In genomic region chr19:55688585-55688984, GRCm38 (mm10) we compare ENCODE assay signal across 23 mouse cellular contexts. TPM values are rescaled to one million over a fixed set of nuclear protein-coding genes. Genes with fewer than 3 reads are reported as not detected.
DNase-seq lines count a peak whose midpoint lies in the region; ATAC-seq and TF ChIP-seq lines count a peak whose summit lies in the region.
"Had no signal": no experiment of that assay in that cellular context is flagged by ENCODE, and none has a peak within 500 bp of the region (broad histone marks: within the 10 kb centered on the region; RNA-seq: fewer than 3 reads in every experiment).

No protein-coding gene starts in this region.

- TF ChIP-seq EP300 in liver, postnatal 0 days (IDR thresholded peaks at IDR 0.05; ENCODE audit: low read depth): no peak

- H3K36me3 ChIP-seq in liver, postnatal 0 days (replicated peaks; ENCODE audit: insufficient read depth, low read length): no peaks in the 10 kb centered on the region
- H3K36me3 ChIP-seq: embryonic facial prominence, embryonic 10.5 days; limb, embryonic 12.5 days; liver, embryonic 13.5 days had no signal

- ATAC-seq in liver, postnatal 0 days: no peak
- ATAC-seq: forebrain, embryonic 14.5 days; hindbrain, postnatal 0 days; lung, postnatal 0 days had no signal

- no peak overlapping the region for H3K4me3 ChIP-seq in liver, postnatal 0 days (ENCODE audit: low read depth, low read length)
- H3K4me3 ChIP-seq: embryonic facial prominence, embryonic 10.5 days; layer of hippocampus, adult 2 months; limb, embryonic 12.5 days; liver, embryonic 13.5 days had no signal

- no peaks in the 10 kb centered on the region for H3K27me3 ChIP-seq in liver, postnatal 0 days (ENCODE audit: insufficient read depth, low read length)

- TF ChIP-seq CTCF in liver, postnatal 0 days (IDR thresholded peaks at IDR 0.05; ENCODE audit: low read depth): no peak

- H3K4me1 ChIP-seq in liver, postnatal 0 days (ENCODE audit: insufficient read depth): no peaks in the 10 kb centered on the region
- H3K4me1 ChIP-seq: liver, embryonic 13.5 days had no signal

- H3K9ac ChIP-seq in liver, postnatal 0 days (replicated peaks): no peak overlapping the region
- H3K9ac ChIP-seq: limb, embryonic 12.5 days; liver, embryonic 13.5 days had no signal

- 60% methylated on average over 8 of the region's 8 CpGs for WGBS in large intestine, adult 2 months
- WGBS in liver, postnatal 0 days (ENCODE audit: insufficient replicate concordance): 61% methylated on average over 8 of the region's 8 CpGs

- H3K27ac ChIP-seq in liver, postnatal 0 days (ENCODE audit: low read depth): no peak overlapping the region
- H3K27ac ChIP-seq: embryonic facial prominence, embryonic 10.5 days; hindbrain, postnatal 0 days; layer of hippocampus, adult 2 months; limb, embryonic 12.5 days; liver, embryonic 13.5 days; stomach, postnatal 0 days had no signal

- peak; percentile 5 for DNase-seq in 416B (ENCODE audit: low read depth)
- peak; percentile 86 for DNase-seq in A20 (ENCODE audit: low read depth, low spot score)
- peak; percentile 22 for DNase-seq in T-cell, adult 2 months (ENCODE audit: low spot score)
- peak; percentile 38 for DNase-seq in large intestine, adult 2 months (ENCODE audit: low read depth, low spot score)
- no peak for DNase-seq in right cerebral cortex, postnatal 25 days
- DNase-seq in kidney, adult 9 months: no peak
- DNase-seq in liver, postnatal 0 days: no peak
- no peak for DNase-seq in layer of hippocampus, adult 9-11 months
- DNase-seq: adrenal gland, adult 8-10 months; cerebellum, adult 11 months; cerebellum, postnatal 25 days; gastrocnemius, postnatal 36 days; heart, postnatal 4 days; kidney, adult 8-10 months; liver, embryonic 13.5 days; retina, postnatal 1 day had no signal

- no peak overlapping the region for H3K4me2 ChIP-seq in liver, postnatal 0 days (ENCODE audit: low read depth, low read length)
- H3K4me2 ChIP-seq: limb, embryonic 12.5 days; liver, embryonic 13.5 days had no signal

- no peaks in the 10 kb centered on the region for H3K9me3 ChIP-seq in liver, postnatal 0 days (ENCODE audit: low read length)
- H3K9me3 ChIP-seq: embryonic facial prominence, embryonic 10.5 days; limb, embryonic 12.5 days; liver, embryonic 13.5 days had no signal

RNA-seq across cellular contexts. Expression of gene Tcf7l2, which starts 53.0 kb away (rescaled TPM):
- polyA plus RNA-seq in large intestine, adult 2 months (2012; rRNA removed): 22.0 and 37.3 TPM in 2 replicates
- polyA plus RNA-seq in liver, postnatal 0 days (2015; fragmentation: Nextera tagmentation; extraction: Ambion mirVana): 18.8 and 21.6 TPM in 2 replicates

Comparison
In these comparisons a context has a peak if more than half of its experiments do, and no peak if none do; other contexts are left out.
1. DNase-seq: peak in 416B (single experiment), A20 (single experiment), T-cell, adult 2 months (single experiment) and large intestine, adult 2 months (single experiment); none in right cerebral cortex, postnatal 25 days (single experiment), kidney, adult 9 months (single experiment), liver, postnatal 0 days (single experiment) and layer of hippocampus, adult 9-11 months (single experiment).